Mouse (Mus musculus) kidney, postnatal 36 days (tissue): ENCODE data around the gene Nat8f6.
A peak's percentile ranks its signal among the peaks of the same experiment; 100 is the strongest.
"Not testable (repeated sequence)": the region's sequence is repeated elsewhere in the genome, so short reads cannot be mapped to it uniquely, and the experiment has no call there.

Experiments
- DNase-seq, 2 experiments: peaks; one replicate each; pipeline ENCODE4 v3.0.0; 2021 to 2022; ENCODE audit warnings: mixed read lengths in 2 of 2

Gene Nat8f6

DNA sequence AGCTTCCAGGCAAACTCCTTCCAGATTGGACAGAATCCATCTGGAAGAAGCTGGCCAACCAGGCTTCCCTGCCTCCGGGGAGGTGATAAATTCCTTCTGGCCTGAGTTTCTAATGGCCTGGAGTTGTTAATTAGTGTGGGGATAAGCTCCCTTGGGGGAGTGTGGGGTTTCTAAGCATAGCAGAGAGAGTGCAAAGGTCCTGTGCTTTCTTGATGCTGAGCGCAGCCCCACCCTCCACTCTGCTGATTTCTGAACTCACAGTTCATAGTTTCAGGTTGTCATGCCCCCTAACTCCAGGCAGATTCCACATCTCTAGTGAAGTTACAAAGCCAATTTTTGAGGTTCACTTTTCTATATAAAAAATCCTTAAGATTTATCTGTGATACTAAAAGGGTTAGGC lies 14.3 kb upstream of the Nat8f6 start:
- peak; percentile 62 to 80 for DNase-seq

GRCm38 (mm10) chr6:85834504-85835100 lies 13.8 kb upstream of the Nat8f6 start:
- peak in 1 of 2 experiments; percentile 55 for DNase-seq

GRCm38 (mm10) chr6:85831796-85832321 lies 11.1 kb upstream of the Nat8f6 start, which contains the start of gene Nat8:
Nat8 (minus strand) TSS chr6:85832082.
- peak; percentile 79 to 80 for DNase-seq

DNA sequence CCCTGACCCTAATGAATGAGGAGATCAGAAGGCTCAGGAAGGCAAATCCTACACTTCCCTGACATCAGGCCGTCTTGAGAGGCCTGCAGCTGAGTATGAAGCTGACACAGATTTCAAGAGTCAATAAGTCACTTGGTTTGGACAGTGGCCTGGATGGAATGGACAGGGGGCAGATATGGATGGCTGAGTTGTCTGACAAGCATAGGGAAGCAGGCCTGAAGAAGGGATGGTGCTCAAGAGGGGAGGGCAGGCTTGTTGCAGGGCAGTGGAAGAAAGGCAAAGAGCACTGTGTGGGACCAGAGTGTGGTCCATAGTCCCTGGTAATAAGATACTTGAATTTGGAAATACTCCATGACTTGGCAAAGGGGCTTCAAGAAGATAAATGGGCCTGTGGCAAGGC lies 8.7 kb upstream of the Nat8f6 start:
- DNase-seq: peak; percentile 48 to 54

- peak in 1 of 2 experiments; percentile 57 for DNase-seq
Measured at GRCm38 (mm10) chr6:85825886-85826285, 5.1 kb upstream of the Nat8f6 start.

GRCm38 (mm10) chr6:85823382-85824090 lies 2.8 kb upstream of the Nat8f6 start:
- DNase-seq: peak in 1 of 2 experiments; percentile 51

DNA sequence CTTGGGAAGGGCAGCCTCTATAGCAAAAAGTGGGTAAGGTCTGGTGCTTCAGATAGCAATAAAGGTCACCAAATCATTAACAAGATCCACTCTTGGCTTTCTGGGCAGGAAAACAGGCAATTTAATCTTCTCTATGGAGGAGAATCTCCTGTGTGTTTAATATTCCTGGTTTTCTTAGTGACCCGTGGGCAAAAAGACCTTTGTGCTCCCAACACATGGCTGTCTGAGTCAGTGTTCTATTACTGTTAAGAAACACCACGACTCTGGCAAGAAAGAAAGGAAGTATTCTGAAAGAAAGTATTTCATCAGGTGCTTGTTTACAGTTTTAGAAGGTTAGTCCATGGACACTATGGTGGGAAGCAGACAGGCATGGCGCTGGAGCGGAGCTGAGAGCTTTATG lies 1.5 kb upstream of the Nat8f6 start:
- peak in 1 of 2 experiments; percentile 50 for DNase-seq

DNA sequence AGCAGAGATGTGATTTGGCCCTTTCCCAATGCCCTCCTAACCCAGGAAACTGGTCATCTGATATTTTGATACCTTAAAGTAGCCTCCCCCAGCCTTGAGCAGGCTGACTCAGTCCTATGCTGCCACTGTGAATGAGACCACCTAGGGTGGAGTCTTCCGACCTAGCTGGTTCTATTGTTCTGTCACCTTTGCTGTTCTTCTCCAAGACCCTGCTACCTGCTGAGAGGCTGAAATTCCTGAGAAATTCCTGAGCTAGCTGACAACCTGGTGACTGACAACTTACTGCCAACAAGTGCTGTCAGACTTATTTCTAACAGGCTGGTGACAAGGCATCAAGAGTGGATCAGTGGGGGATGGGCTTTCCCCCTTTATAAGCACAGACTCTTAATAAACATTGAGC lies 2.4 kb downstream of the Nat8f6 start:
- no peak for DNase-seq

GRCm38 (mm10) chr6:85813339-85813738 lies 7.4 kb downstream of the Nat8f6 start:
- DNase-seq: peak; percentile 56 to 64

GRCm38 (mm10) chr6:85810942-85811537 lies 9.7 kb downstream of the Nat8f6 start:
- DNase-seq: peak; percentile 55 to 82

DNA sequence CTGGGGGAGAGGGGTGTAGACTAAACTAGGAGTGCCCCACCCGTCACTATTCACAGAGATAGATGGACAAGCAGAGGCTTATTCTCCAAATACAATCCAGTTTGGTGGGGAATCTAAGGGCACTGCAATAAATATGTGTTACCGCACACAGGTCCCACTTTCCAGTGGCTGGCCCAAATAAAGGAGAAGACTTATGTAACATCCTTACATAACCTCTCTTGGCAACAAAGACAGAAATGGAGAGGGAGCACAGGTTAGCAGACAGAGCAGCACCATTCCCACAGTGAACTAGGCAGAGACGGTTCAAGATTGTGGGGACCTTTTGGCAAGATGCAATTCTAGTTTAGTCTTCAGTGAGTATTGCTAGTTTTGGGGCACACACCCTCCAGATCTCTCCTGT lies 10.2 kb downstream of the Nat8f6 start:
- DNase-seq: not testable (repeated sequence)

DNA sequence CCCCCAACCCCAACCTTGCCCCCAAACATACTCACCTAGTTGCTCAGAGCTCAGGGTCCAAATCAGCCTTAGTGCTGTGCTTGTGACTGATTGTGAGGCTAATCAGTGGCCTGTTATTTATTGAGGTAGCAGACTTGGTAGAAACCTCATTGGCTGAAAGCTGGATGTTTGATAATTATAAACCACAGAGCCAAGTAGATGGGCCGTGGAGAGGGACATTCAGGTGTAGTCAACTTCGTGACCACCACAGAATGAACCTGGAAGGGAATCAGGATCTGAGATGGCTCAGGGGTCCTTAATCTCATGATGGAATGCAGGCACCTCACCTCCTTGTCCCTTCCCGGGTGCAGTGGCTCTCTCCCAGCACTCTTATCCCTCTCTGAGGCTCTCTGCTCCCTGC lies 11.0 kb downstream of the Nat8f6 start:
- DNase-seq: peak in 1 of 2 experiments; percentile 53

DNA sequence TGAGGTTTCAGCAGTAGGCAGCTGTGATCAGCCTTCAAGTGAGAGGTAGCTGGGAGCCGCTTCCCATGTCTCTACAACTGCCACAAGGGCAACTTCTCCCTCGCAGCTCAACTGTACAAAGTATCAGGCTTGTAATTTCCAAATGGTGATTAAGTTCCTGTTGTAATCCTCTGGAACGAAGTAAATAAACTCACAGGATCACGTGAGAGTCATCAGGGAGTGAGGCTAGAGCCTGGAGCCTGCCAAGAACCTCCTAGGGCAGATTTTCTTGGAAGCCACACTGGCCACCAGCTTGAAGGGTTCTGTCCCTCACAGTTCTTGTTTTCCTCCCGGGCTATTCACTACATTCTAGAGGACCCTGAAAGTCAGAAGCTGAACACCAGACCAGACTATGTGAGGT lies 17.6 kb downstream of the Nat8f6 start:
- peak; percentile 37 to 77 for DNase-seq

GRCm38 (mm10) chr6:85765532-85765931 lies 55.2 kb downstream of the Nat8f6 start, which contains the start of gene Nat8f3:
Nat8f3 (minus strand) TSS chr6:85765754.
- peak; percentile 18 to 62 for DNase-seq

DNA sequence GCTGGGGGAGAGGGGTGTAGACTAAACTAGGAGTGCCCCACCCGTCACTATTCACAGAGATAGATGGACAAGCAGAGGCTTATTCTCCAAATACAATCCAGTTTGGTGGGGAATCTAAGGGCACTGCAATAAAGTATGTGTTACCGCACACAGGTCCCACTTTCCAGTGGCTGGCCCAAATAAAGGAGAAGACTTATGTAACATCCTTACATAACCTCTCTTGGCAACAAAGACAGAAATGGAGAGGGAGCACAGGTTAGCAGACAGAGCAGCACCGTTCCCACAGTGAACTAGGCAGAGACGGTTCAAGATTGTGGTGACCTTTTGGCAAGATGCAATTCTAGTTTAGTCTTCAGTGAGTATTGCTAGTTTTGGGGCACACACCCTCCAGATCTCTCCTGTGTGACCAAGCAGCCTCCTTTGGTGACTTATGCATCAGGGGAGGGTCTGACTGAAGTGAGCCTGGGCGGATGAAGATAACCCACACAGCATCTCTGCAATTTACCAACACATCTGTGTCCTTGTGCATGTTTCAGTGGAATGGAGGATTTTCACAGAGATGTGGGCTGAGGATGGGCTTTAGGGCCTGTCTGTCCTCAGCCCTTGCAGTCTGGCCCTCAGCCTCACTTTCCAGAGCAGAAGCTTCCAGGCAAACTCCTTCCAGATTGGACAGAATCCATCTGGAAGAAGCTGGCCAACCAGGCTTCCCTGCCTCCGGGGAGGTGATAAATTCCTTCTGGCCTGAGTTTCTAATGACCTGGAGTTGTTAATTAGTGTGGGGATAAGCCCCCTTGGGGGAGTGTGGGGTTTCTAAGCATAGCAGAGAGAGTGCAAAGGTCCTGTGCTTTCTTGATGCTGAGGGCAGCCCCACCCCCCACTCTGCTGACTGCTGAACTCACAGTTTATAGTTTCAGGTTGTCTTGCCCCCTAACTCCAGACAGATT lies 57.4 kb downstream of the Nat8f6 start:
- peak in 1 of 2 experiments; percentile 17 for DNase-seq

DNA sequence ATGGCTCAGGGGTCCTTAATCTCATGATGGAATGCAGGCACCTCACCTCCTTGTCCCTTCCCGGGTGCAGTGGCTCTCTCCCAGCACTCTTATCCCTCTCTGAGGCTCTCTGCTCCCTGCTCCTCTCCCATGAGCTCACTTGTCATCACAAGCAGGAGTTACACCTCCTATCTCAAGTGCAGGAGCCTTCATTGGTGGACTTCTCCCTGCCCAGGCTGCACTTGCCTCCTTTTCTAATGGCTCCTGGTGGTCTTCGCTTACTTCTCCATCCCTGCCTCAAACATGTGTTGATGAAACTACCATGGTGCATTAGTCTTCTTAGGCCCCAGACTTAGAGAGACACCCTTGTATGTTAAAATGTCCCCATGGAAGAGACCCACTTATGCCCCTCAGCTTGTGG lies 58.1 kb downstream of the Nat8f6 start:
- DNase-seq: not testable (repeated sequence)
